Mouse (Mus musculus) CH12.LX (cell line): ENCODE data around the gene Tmem59l. TPM values are rescaled to one million over a fixed set of nuclear protein-coding genes. Genes with fewer than 3 reads are reported as not detected.

Experiments
- DNase-seq: peaks from one replicate; pipeline ENCODE4 v3.0.0-alpha.2; 2013; ENCODE audit errors: extremely low read depth
- H3K27ac ChIP-seq: 2 replicates; pipeline ENCODE4 v1.5.1; 2012; ENCODE audit warnings: low read depth, mild to moderate bottlenecking, control low read depth, moderate library complexity; ENCODE audit not compliant: insufficient read depth
- H3K27me3 ChIP-seq: replicated peaks from 2 replicates; pipeline ENCODE3; 2012; ENCODE audit warnings: inconsistent platforms
- H3K36me3 ChIP-seq, 2 experiments: replicated peaks in 1 of 2; 2 replicates each; pipeline versions ENCODE3 to v1.6.1; 2012; ENCODE audit warnings: inconsistent platforms in 1 of 2, low read length in 1 of 2, mild to moderate bottlenecking in 1 of 2, mixed read lengths in 1 of 2, moderate library complexity in 1 of 2; ENCODE audit not compliant: control insufficient read depth in 1 of 2, insufficient read depth in 1 of 2
- H3K4me1 ChIP-seq, 2 experiments: 2 replicates each; pipeline ENCODE4 v1.6.1; 2012; ENCODE audit warnings: inconsistent platforms in 1 of 2, moderate library complexity in 1 of 2; ENCODE audit not compliant: insufficient read depth in 2 of 2, control insufficient read depth in 1 of 2
- H3K4me2 ChIP-seq: 2 replicates; pipeline ENCODE4 v1.6.1; 2012; ENCODE audit warnings: low read depth, mild to moderate bottlenecking, control low read depth; ENCODE audit not compliant: poor library complexity, insufficient read depth, severe bottlenecking
- H3K4me3 ChIP-seq, 3 experiments: fragments of 150-350 bp in 1 of 3; sonication (generic) in 1 of 3; replicated peaks in 1 of 3; 2 replicates each; pipeline versions ENCODE3 to v1.5.1; 2011 to 2012; ENCODE audit warnings: low read depth in 2 of 3, low read length in 2 of 3, mild to moderate bottlenecking in 2 of 3, moderate library complexity in 2 of 3, control low read depth in 1 of 3, improper control_type of control experiment in 1 of 3, inconsistent platforms in 1 of 3, mixed read lengths in 1 of 3; ENCODE audit not compliant: poor library complexity in 1 of 3
- H3K79me2 ChIP-seq: replicated peaks from 2 replicates; pipeline ENCODE4 v1.6.1; 2012; ENCODE audit warnings: mild to moderate bottlenecking, moderate library complexity; ENCODE audit not compliant: control insufficient read depth, poor library complexity, insufficient read depth, severe bottlenecking; ENCODE audit errors: extremely low read depth
- H3K9ac ChIP-seq: 2 replicates; pipeline ENCODE4 v1.6.1; 2012; ENCODE audit warnings: low read depth, mild to moderate bottlenecking, control low read depth, moderate library complexity; ENCODE audit not compliant: insufficient read depth
- H3K9me3 ChIP-seq: replicated peaks from 2 replicates; pipeline ENCODE3; 2012; ENCODE audit warnings: low read length, inconsistent platforms, mixed read lengths
- BHLHE40 ChIP-seq: IDR thresholded peaks from 2 replicates; pipeline ENCODE4 v1.6.1; 2011; ENCODE audit warnings: mild to moderate bottlenecking, low read depth, low read length, improper control_type of control experiment
- GABPA ChIP-seq: IDR thresholded peaks from 2 replicates; pipeline ENCODE4 v1.6.1; 2012; ENCODE audit warnings: low read depth, low read length, improper control_type of control experiment, inconsistent platforms; ENCODE audit not compliant: insufficient replicate concordance
- IRF4 ChIP-seq: IDR thresholded peaks from 2 replicates; pipeline ENCODE4 v1.6.1; 2014; ENCODE audit warnings: low read depth, mild to moderate bottlenecking, inconsistent platforms, low read length, improper control_type of control experiment
- JUND ChIP-seq: conservative IDR thresholded peaks from 2 replicates; pipeline ENCODE4 v1.6.1; 2011; ENCODE audit warnings: low read depth, low read length, improper control_type of control experiment
- KAT2A ChIP-seq: IDR thresholded peaks from 2 replicates; pipeline ENCODE4 v1.6.1; 2012; ENCODE audit warnings: low read length, improper control_type of control experiment, inconsistent platforms; ENCODE audit not compliant: insufficient replicate concordance
- MAZ ChIP-seq: IDR thresholded peaks from 2 replicates; pipeline ENCODE4 v1.6.1; 2012; ENCODE audit warnings: low read depth, mild to moderate bottlenecking, inconsistent platforms, low read length, improper control_type of control experiment, moderate library complexity
- POLR2AphosphoS2 ChIP-seq: IDR thresholded peaks from 2 replicates; pipeline ENCODE4 v1.6.1; 2011; ENCODE audit warnings: low read depth, low read length, improper control_type of control experiment
- TCF12 ChIP-seq: IDR thresholded peaks from 2 replicates; pipeline ENCODE4 v1.6.1; 2014; ENCODE audit warnings: low read depth, mild to moderate bottlenecking, inconsistent platforms, low read length, improper control_type of control experiment
- UBTF ChIP-seq: IDR thresholded peaks from 2 replicates; pipeline ENCODE4 v1.6.1; 2012; ENCODE audit warnings: low read depth, mild to moderate bottlenecking, inconsistent platforms, low read length, improper control_type of control experiment, moderate library complexity
- ZMIZ1 ChIP-seq: IDR thresholded peaks from 2 replicates; pipeline ENCODE4 v1.6.1; 2012; ENCODE audit warnings: low read depth, mild to moderate bottlenecking, inconsistent platforms, low read length, improper control_type of control experiment
- ZNF384 ChIP-seq: IDR thresholded peaks from 2 replicates; pipeline ENCODE4 v1.6.1; 2012; ENCODE audit warnings: low read depth, low read length, improper control_type of control experiment, inconsistent platforms
- dilution Hi-C: fragments of 300-500 bp; cut with MboI; formaldehyde crosslinking; loops from 2 replicates; pipeline ENCODE4 v1.14.3; 2020; ENCODE audit warnings: low sequenced_read_pairs; ENCODE audit not compliant: extremely low pct_unique_long_range_greater_than_20kb, extremely low pct_ligation_motif_present
- in situ Hi-C: fragments of 300-500 bp; cut with MboI; formaldehyde crosslinking; loops from 3 replicates; pipeline ENCODE4 v1.14.3; 2019; ENCODE audit warnings: low sequenced_read_pairs, low pct_ligation_motif_present, low pct_unique_long_range_greater_than_20kb, mixed read lengths
- polyA plus RNA-seq: library from polyadenylated mRNA; unstranded; fragments of >175 nt; gene quantifications from 2 replicates; pipeline ENCODE4 v1.2.1, GENCODE M21; 2012; ENCODE audit warnings: low read depth; ENCODE audit not compliant: insufficient read length
- total RNA-seq, 2 experiments: library from RNA; depleted of rRNA; stranded (reverse); fragments of 300-350 nt in 1 of 2; fragments of >200 nt in 1 of 2; gene quantifications; 2 replicates each; pipeline ENCODE4 v1.2.3; 2012 to 2014

Gene Tmem59l
- total and polyA plus RNA-seq, 3 experiments: not detected

DNA sequence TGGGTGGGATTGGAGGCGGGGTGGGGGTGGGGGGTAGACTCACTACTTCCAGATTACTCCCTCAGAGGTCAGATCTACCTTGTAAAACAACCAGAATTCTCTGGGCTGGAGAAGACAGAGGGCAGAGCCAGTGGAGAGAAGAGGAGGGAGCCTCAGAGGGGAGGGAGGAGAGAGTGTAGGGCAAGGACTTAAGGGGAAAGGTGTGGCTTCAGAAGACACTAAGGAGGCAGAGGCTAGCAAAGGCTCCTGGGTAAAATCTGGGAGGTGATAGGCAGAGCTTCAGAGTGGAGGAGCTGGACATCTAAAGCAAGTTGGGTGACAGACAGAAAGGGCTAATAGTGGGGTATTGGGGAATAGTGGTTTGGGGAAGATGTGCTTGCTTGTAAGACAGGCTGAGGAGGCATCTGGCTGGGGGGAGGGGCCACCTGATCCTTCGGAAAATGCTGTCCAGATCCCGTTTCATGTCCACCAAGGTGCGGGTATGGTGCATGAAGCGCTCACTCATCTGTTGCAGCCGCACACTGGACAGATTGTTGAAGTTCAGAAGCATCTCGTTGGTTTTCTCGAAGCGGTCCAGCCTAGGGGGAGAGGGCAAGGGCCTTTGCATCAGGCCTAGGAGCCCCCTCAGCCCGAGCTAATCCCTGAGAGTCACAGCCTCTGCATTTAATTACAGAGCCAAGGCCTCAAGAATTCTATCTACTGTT lies 30.9 kb upstream of the Tmem59l start:
- no peak for TF ChIP-seq ZMIZ1
- peak; percentile 34; the same call in 1 of the 2 replicates for TF ChIP-seq POLR2AphosphoS2
- peaks cover 1% of the 10 kb centered on the region for H3K79me2 ChIP-seq
- H3K4me3 ChIP-seq: no peak overlapping the region
- in situ Hi-C loops: no loop called here
- peaks cover 40 to 70% of the 10 kb centered on the region in 2 experiments for H3K36me3 ChIP-seq
- no peak overlapping the region for H3K4me2 ChIP-seq
- peaks cover 3 to 25% of the 10 kb centered on the region in 2 experiments for H3K4me1 ChIP-seq
- H3K27me3 ChIP-seq: no peaks in the 10 kb centered on the region
- H3K9me3 ChIP-seq: no peaks in the 10 kb centered on the region
- DNase-seq: no peak
- H3K9ac ChIP-seq: no peak overlapping the region
- H3K27ac ChIP-seq: no peak overlapping the region
- dilution Hi-C loops: no loop called here

DNA sequence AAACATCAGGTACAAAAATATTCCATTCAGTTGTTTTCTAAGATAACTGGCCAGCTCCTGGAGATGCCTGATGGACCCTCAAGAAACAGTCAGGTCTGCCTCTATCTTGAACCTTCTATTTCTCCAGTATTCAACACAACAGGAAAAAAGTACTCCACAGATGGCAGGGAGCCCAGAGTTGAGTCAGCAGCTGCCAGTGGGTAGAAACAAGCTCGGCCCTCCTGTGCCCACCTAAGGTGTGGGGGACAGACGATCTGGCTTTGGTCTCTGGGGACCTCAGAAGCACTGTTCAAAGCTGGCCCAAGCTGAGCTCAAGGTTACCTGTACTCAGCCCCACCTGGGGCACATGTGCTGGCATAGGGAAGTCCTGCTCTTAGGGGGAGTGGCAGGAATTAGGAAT lies 26.3 kb upstream of the Tmem59l start:
- Histone ChIP-seq H3K4me1 (peaks cover 15 to 35% of the 10 kb centered on the region in 2 experiments), H3K4me3 (no peak overlapping the region), H3K79me2 (peaks cover 39% of the 10 kb centered on the region), H3K36me3 (peaks cover 46 to 65% of the 10 kb centered on the region in 2 experiments)
- in situ Hi-C loops: no loop called here
- TF ChIP-seq IRF4: no peak
- no peak for TF ChIP-seq POLR2AphosphoS2
- no peak for TF ChIP-seq BHLHE40
- TF ChIP-seq TCF12: no peak
- no peak for TF ChIP-seq UBTF
- TF ChIP-seq KAT2A: no peak
- TF ChIP-seq GABPA: no peak
- TF ChIP-seq, all 38 proteins: peak for 0
- dilution Hi-C loops: no loop called here
- H3K27ac ChIP-seq: no peak overlapping the region; the same call in 1 of the 2 replicates
- H3K27me3 ChIP-seq: no peaks in the 10 kb centered on the region
- no peaks in the 10 kb centered on the region for H3K9me3 ChIP-seq
- no peak overlapping the region for H3K9ac ChIP-seq
- DNase-seq: no peak
- no peak overlapping the region for H3K4me2 ChIP-seq

DNA sequence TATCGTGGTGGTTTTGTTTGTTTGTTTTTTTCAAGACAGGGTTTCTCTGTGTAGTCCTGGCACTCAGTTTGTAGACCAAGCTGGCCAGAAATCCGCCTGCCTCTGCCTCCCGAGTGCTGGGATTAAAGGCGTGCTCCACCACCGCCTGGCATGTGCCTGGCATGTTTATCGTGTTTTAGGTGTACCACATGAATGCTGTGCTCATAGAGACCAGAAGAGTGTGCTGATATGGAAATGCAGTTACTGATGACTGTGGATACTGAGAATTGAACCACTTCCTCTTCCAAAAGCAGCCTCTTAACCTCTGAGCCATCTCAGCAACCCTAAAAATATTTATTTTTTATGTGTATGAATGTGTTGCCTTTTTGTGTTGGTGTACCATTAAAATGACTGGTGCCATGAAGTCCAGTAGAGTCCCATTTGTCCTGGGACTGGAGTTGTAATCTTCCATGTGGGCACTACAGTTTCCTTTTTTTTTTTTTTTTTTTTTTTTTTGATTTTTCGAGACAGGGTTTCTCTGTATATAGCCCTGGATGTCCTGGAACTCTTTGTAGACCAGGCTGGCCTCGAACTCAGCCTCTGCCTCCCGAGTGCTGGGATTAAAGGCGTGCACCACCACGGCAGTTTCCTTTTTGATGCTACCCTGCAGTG lies 25.2 kb upstream of the Tmem59l start:
- peaks cover 46% of the 10 kb centered on the region for H3K79me2 ChIP-seq
- peak overlapping the region; percentile 94 for H3K9ac ChIP-seq
- H3K4me3 ChIP-seq: peak overlapping the region in 2 of 3 experiments; percentile 87 to 98
- peaks cover 22 to 44% of the 10 kb centered on the region in 2 experiments for H3K4me1 ChIP-seq
- peak overlapping the region; percentile 57 for H3K4me2 ChIP-seq
- H3K9me3 ChIP-seq: no peaks in the 10 kb centered on the region
- dilution Hi-C loops: no loop called here
- peak overlapping the region; percentile 30; the same call in 1 of the 2 replicates for H3K27ac ChIP-seq
- H3K36me3 ChIP-seq: peaks cover 51 to 64% of the 10 kb centered on the region in 2 experiments
- no peak for TF ChIP-seq ZMIZ1
- no peak for TF ChIP-seq MAZ
- TF ChIP-seq GABPA: no peak
- no peak for TF ChIP-seq IRF4
- peak; percentile 62 for TF ChIP-seq ZNF384
- peak; percentile 66 for TF ChIP-seq BHLHE40
- no peak for TF ChIP-seq JUND
- no peaks in the 10 kb centered on the region for H3K27me3 ChIP-seq
- in situ Hi-C loops: no loop called here
- DNase-seq: peak; percentile 57
